Mouse (Mus musculus) forebrain, embryonic 13.5 days (tissue): ENCODE measurements at regions not wholly inside any gene's neighbourhood (a gene's known extent, or its start where the extent isn't known, plus 50 kb on each side); places are given as distances from the start of the nearest gene placed in this dataset.
A peak's percentile ranks its signal among the peaks of the same experiment; 100 is the strongest.

Experiments
- ATAC-seq: fragments of 200-750 bp; cut with Nextera tagmentation; 2 replicates; pipeline ENCODE4 v1.8.0; 2017
- H3K27ac ChIP-seq: fragments of 300-500 bp; sonication (generic); 2 replicates; pipeline ENCODE4 v1.5.1; 2015; ENCODE audit warnings: inconsistent platforms, mild to moderate bottlenecking, moderate library complexity
- H3K27me3 ChIP-seq: fragments of 300-500 bp; sonication (generic); 2 replicates; pipeline ENCODE4 v1.6.1; 2015; ENCODE audit warnings: mild to moderate bottlenecking, inconsistent platforms
- H3K36me3 ChIP-seq: fragments of 300-500 bp; sonication (generic); 2 replicates; pipeline ENCODE4 v1.6.1; 2015; ENCODE audit warnings: mild to moderate bottlenecking, inconsistent platforms; ENCODE audit not compliant: poor library complexity, severe bottlenecking
- H3K4me1 ChIP-seq: fragments of 300-500 bp; sonication (generic); 2 replicates; pipeline ENCODE4 v1.6.1; 2015; ENCODE audit warnings: inconsistent platforms
- H3K4me2 ChIP-seq: fragments of 300-500 bp; sonication (generic); 2 replicates; pipeline ENCODE4 v1.6.1; 2015; ENCODE audit warnings: inconsistent platforms, mild to moderate bottlenecking, moderate library complexity
- H3K4me3 ChIP-seq: fragments of 300-500 bp; sonication (generic); 2 replicates; pipeline ENCODE4 v1.5.1; 2015; ENCODE audit warnings: mild to moderate bottlenecking, inconsistent platforms
- H3K9ac ChIP-seq: fragments of 300-500 bp; sonication (generic); 2 replicates; pipeline ENCODE4 v1.6.1; 2015; ENCODE audit warnings: mild to moderate bottlenecking, inconsistent platforms
- H3K9me3 ChIP-seq: fragments of 300-500 bp; sonication (generic); replicated peaks from 2 replicates; pipeline ENCODE4 v1.6.1; 2016; ENCODE audit warnings: inconsistent platforms
- WGBS: fragments of 180-500 bp; shearing (Covaris S2); methylation state at CpG from one replicate; pipeline ENCODE4 v1.1.7; 2015; 5-methylcytosine and 5-hydroxymethylcytosine counted together

GRCm38 (mm10) chr15:17084030-17084429 lies 355.5 kb downstream of the Cdh9 start:
- Histone ChIP-seq H3K27ac (no peak overlapping the region), H3K27me3 (no peaks in the 10 kb centered on the region), H3K9ac (no peak overlapping the region), H3K36me3 (no peaks in the 10 kb centered on the region), H3K9me3 (no peaks in the 10 kb centered on the region), H3K4me3 (no peak overlapping the region), H3K4me2 (no peak overlapping the region), H3K4me1 (no peaks in the 10 kb centered on the region)
- ATAC-seq, result no peak
- 78% methylated on average over 2 of the region's 2 CpGs for WGBS

GRCm38 (mm10) chr15:17088644-17089228 lies 360.2 kb downstream of the Cdh9 start:
- H3K4me1 ChIP-seq, result no peaks in the 10 kb centered on the region
- WGBS, result 91% methylated on average over 5 of the region's 5 CpGs
- H3K9me3 ChIP-seq, result no peaks in the 10 kb centered on the region
- H3K9ac ChIP-seq, result no peak overlapping the region
- H3K36me3 ChIP-seq, result no peaks in the 10 kb centered on the region
- no peaks in the 10 kb centered on the region for H3K27me3 ChIP-seq
- ATAC-seq, result no peak
- H3K4me2 ChIP-seq, result no peak overlapping the region
- H3K4me3 ChIP-seq, result no peak overlapping the region
- H3K27ac ChIP-seq, result no peak overlapping the region

DNA sequence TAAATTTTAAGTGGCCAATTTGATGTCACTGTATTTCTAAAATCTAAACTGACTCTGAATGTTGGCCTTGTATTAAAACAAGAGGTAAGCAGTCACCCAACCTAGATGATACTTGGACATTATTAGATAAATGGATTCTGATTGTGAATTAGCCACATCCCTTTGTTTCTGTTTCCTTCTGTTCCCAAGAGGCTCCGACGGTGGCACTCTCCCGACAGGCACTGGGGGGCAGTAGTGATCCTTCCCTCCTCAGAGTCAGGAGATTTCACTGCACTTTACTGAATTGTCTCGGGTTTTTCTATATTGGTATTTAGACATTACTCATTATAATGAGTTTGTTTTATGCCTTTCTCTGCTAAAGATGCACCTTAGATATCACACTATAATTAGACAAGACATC lies 370.4 kb downstream of the Cdh9 start:
- peaks cover 5% of the 10 kb centered on the region; the same call in 1 of the 2 replicates for H3K9me3 ChIP-seq

GRCm38 (mm10) chr15:17101182-17101581 lies 372.6 kb downstream of the Cdh9 start:
- no peaks in the 10 kb centered on the region for H3K36me3 ChIP-seq
- H3K4me3 ChIP-seq, result no peak overlapping the region
- H3K4me2 ChIP-seq, result no peak overlapping the region
- 85% methylated on average over 3 of the region's 3 CpGs for WGBS
- no peaks in the 10 kb centered on the region for H3K9me3 ChIP-seq
- H3K4me1 ChIP-seq, result no peaks in the 10 kb centered on the region
- no peak overlapping the region for H3K27ac ChIP-seq
- no peaks in the 10 kb centered on the region for H3K27me3 ChIP-seq
- H3K9ac ChIP-seq, result no peak overlapping the region
- no peak for ATAC-seq

More for the DNA sequence above, 370.4 kb downstream of the Cdh9 start:
- H3K4me3 ChIP-seq, result no peak overlapping the region
- no peaks in the 10 kb centered on the region for H3K4me1 ChIP-seq
- H3K4me2 ChIP-seq, result no peak overlapping the region
- peak; percentile 90 for ATAC-seq
- no peak overlapping the region for H3K9ac ChIP-seq
- no peak overlapping the region for H3K27ac ChIP-seq
- H3K36me3 ChIP-seq, result no peaks in the 10 kb centered on the region
- H3K27me3 ChIP-seq, result no peaks in the 10 kb centered on the region
- WGBS, result 4% methylated on average over 4 of the region's 4 CpGs

DNA sequence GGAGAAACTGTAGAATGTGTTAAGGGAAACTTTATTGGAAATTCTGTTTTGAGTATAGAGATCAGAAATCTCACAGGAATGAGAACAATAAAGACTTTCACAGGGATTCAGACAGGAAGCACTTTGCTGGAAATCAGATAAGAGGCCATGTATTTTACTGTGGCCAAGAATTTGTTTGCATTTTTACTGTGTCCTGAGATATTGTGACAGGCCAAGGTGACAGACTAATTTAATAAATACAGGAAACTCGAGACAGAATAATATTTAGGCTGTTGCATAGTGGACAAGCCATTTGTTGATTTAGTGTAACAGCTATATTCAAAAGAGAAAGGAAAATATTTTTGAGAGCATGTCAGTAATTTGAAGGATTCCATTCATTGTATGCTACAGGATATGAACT lies 407.2 kb downstream of the Cdh9 start:
- 62% methylated on average over 1 of the region's 1 CpGs for WGBS

DNA sequence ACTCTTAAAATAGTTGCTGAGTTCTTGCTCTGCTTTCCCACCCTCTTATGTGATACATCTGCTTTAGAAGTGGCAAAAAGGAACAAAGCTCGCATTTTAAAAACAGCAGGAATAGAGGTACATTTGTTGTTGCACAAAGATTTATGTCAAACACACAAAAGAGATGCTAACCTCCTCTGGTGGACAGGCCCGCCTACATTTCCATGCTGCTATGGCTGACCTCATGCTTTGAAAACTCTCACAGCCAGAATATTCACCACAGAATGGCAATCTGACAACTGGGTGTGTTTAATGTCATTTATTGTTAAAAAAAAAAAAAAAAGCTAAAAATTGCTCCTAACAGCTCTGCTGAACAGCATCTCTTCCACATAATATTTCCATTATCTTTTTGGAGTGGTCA lies 451.6 kb downstream of the Cdh9 start:
- Histone ChIP-seq H3K36me3 (no peaks in the 10 kb centered on the region), H3K4me2 (no peak overlapping the region), H3K4me1 (no peaks in the 10 kb centered on the region), H3K9ac (no peak overlapping the region), H3K4me3 (no peak overlapping the region), H3K9me3 (no peaks in the 10 kb centered on the region), H3K27me3 (no peaks in the 10 kb centered on the region), H3K27ac (no peak overlapping the region)
- no peak for ATAC-seq
- WGBS, result 28% methylated on average over 2 of the region's 2 CpGs

More for the DNA sequence above, 407.2 kb downstream of the Cdh9 start:
- no peaks in the 10 kb centered on the region for H3K36me3 ChIP-seq
- no peak for ATAC-seq
- no peak overlapping the region for H3K9ac ChIP-seq
- H3K9me3 ChIP-seq, result no peaks in the 10 kb centered on the region
- H3K27me3 ChIP-seq, result no peaks in the 10 kb centered on the region
- no peak overlapping the region for H3K4me2 ChIP-seq
- H3K27ac ChIP-seq, result no peak overlapping the region
- H3K4me3 ChIP-seq, result no peak overlapping the region
- H3K4me1 ChIP-seq, result no peaks in the 10 kb centered on the region

DNA sequence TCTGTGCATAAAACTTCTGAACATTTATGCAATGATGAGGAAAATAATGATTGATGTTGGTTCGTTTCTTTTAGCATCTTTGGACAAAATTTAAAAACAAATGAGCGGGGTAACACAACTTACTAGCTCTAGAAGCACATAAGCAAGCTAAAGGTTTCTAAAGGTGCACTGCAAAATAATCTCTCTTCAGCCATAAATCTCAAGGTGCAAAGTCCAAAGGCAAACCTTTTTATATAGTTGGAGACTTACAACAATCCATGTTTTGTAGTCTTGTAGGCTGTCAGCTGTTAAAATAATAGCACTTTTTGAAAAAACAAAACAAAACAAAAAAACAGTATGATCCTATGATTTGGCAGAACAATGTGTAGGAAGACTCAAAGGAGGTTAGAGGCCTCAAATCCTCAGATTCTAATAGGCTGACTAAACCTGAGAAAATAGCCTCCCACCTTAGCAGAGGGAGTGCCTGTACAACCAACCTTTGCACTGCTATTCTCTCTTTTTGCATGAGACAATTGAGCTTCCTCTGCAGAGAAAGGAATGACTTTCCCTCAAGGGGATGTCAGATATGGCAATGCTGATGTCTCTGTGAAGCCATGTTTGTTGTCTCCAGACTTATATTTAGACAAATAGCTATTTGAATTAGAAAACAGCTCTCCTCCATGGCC lies 452.9 kb downstream of the Cdh9 start:
- 87% methylated on average over 2 of the region's 2 CpGs for WGBS
- ATAC-seq, result no peak
- H3K36me3 ChIP-seq, result no peaks in the 10 kb centered on the region
- H3K27me3 ChIP-seq, result no peaks in the 10 kb centered on the region
- no peaks in the 10 kb centered on the region for H3K4me1 ChIP-seq
- H3K9me3 ChIP-seq, result no peaks in the 10 kb centered on the region
- H3K4me3 ChIP-seq, result no peak overlapping the region
- no peak overlapping the region for H3K27ac ChIP-seq
- no peak overlapping the region for H3K9ac ChIP-seq
- H3K4me2 ChIP-seq, result no peak overlapping the region

DNA sequence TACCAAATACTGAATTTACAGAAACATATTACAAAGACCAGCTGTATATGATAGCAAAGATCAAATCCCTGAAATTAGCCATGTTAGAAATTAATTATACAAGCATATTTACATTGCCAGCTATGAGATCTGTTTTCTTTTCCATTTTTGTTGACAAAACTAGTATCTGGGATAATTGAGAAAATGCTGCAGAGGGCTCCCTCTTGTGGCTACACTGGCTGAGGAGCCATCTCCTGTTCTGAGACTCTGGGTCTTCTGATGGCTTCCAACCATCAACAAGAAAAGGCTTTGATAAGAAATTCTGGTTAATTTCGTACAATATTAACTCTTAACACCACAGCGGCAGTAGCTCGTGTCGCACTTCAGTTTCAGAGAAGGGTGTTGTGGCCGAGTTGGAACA lies 466.9 kb downstream of the Cdh9 start:
- Histone ChIP-seq H3K9me3 (no peaks in the 10 kb centered on the region), H3K27me3 (no peaks in the 10 kb centered on the region), H3K9ac (no peak overlapping the region), H3K4me3 (no peak overlapping the region), H3K4me1 (no peaks in the 10 kb centered on the region), H3K27ac (no peak overlapping the region), H3K4me2 (no peak overlapping the region), H3K36me3 (no peaks in the 10 kb centered on the region)
- WGBS, result 60% methylated on average over 5 of the region's 5 CpGs
- ATAC-seq, result peak; percentile 65

DNA sequence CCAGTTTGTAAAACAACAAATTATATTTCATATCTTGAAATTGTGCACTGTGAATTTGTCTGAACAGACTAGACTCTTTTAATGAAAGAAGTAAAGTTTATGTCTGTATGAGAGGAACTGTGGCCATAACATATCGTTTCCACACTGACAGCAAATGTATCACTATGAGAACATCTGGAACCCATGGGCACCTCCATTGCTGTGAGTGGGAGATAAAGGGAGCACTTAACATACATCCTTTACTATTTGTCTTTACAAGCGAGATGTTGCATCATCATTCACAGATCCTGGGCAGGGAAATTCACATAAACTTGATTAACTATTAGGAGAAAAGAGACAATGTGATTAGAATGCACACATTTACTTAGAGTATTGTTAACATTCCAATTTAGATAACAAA lies 476.2 kb downstream of the Cdh9 start:
- H3K27ac ChIP-seq, result no peak overlapping the region
- no peak overlapping the region for H3K4me2 ChIP-seq
- no peaks in the 10 kb centered on the region for H3K9me3 ChIP-seq
- H3K9ac ChIP-seq, result no peak overlapping the region
- no peak overlapping the region for H3K4me3 ChIP-seq
- 88% methylated on average over 2 of the region's 2 CpGs for WGBS
- no peaks in the 10 kb centered on the region for H3K36me3 ChIP-seq
- H3K27me3 ChIP-seq, result no peaks in the 10 kb centered on the region
- no peaks in the 10 kb centered on the region for H3K4me1 ChIP-seq
- ATAC-seq, result no peak

DNA sequence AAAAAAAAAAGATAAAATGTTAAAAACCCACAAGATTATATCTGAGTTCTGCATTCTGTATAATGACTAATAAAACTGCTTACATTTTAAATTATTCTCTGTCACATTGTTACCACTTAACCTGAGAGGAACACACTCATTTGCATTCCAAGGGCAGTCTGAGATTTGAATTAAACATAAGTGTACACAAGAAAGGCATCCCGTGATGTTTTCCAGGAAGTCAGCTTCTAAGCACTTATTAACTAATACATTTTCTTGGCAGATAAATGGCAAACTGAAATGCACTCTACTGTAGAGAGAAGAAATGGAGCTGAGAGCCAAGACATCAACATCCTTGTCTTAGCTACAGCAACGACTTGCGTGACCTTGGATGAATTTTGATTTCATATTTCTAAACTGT lies 516.5 kb downstream of the Cdh9 start:
- Histone ChIP-seq H3K4me2 (no peak overlapping the region), H3K9me3 (no peaks in the 10 kb centered on the region), H3K27me3 (no peaks in the 10 kb centered on the region), H3K4me1 (no peaks in the 10 kb centered on the region), H3K9ac (no peak overlapping the region), H3K27ac (no peak overlapping the region), H3K36me3 (no peaks in the 10 kb centered on the region), H3K4me3 (no peak overlapping the region)
- ATAC-seq, result peak; percentile 65; the same call in 1 of the 2 replicates
- WGBS, result 71% methylated on average over 3 of the region's 3 CpGs

- Histone ChIP-seq H3K27ac (no peak overlapping the region), H3K36me3 (no peaks in the 10 kb centered on the region), H3K4me2 (no peak overlapping the region), H3K4me1 (no peaks in the 10 kb centered on the region), H3K4me3 (no peak overlapping the region), H3K9me3 (no peaks in the 10 kb centered on the region), H3K27me3 (no peaks in the 10 kb centered on the region), H3K9ac (no peak overlapping the region)
- no peak for ATAC-seq
- 89% methylated on average over 5 of the region's 5 CpGs for WGBS
Observed at GRCm38 (mm10) chr15:17289221-17289620, 560.7 kb downstream of the Cdh9 start.
